Mouse (Mus musculus): ENCODE measurements around the gene Snx1.

DNA sequence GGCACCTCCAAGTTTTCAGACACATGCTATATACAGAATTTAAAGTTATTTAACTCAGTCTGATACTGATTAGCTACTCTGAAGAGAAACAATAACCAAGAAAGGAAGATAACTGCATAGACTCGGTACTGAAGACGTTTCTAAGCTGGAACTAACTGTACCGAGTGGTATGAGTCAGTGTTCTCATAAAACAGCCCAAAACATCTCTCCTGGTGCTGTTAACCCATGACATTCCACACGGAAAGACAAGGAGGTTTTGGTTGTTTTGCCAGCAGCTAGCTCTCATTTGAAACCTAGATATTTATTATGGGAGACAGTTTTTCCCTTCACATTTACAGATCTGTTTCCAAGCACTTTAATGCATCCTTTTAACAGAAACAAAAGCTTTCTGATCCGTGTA lies 2.7 kb downstream of the Snx1 start:
- TF ChIP-seq POLR2A (IDR thresholded peaks at IDR 0.05; ENCODE audit: borderline replicate concordance, extremely low read depth, low read depth, low read length) (no peak), CTCF (IDR thresholded peaks at IDR 0.05; ENCODE audit: insufficient read depth, low read length) (no peak)

Data from lung, adult 2 months (tissue).